Mouse (Mus musculus): ENCODE data around the gene Sirpb1c.
"Not testable (repeated sequence)": the region's sequence is repeated elsewhere in the genome, so short reads cannot be mapped to it uniquely, and the experiment has no call there.

The Sirpb1c gene

DNA sequence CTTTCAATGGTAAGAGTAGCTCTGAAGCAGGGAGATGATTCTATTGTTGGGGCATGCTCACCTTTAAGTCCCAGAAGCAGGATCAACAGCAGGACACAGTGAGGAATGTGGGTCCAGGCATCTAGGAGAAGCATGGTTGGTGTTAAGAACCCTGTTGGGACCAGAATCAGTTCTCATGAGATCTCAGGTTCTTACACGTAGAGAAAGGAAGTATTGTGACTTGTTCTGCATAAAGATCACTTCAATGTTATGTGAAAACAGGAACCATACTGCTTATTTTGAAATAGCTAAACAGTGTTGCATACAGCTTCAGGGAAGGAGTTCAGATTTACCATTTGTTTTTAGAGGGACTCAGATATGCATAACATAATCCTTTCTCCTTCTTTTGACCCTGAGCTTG lies at the start of gene Sirpb1c:
TSS of gene Sirpb1c (minus strand) at position 249 of the 400 bp plus-strand sequence.
- DNase-seq: not testable (repeated sequence)

DNA sequence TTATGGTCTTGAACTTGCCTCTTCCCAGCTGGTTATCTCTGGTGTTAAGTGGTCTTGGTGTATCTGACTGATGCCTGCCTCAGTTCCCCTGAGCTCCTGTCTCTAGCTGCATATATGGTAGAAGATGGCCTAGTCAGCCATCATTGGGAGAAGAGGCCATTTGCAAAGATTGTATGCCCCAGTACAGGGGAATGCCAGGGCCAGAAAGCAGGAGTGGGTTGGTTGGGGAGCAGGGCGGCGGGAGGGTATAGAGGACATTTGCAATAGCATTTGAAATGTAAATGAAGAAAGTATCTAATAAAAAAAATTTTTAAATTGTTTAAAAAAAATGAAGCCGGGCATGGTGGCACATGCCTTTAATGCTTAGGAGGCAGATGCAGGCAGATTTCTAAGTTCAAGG lies 38.1 kb upstream of the Sirpb1c start:
- no peak for DNase-seq

- not testable (repeated sequence) for DNase-seq
Measured at GRCm38 (mm10) chr3:15855773-15856172, 7.4 kb upstream of the Sirpb1c start.

GRCm38 (mm10) chr3:15849922-15850321 lies 1.6 kb upstream of the Sirpb1c start:
- no peak for DNase-seq

DNA sequence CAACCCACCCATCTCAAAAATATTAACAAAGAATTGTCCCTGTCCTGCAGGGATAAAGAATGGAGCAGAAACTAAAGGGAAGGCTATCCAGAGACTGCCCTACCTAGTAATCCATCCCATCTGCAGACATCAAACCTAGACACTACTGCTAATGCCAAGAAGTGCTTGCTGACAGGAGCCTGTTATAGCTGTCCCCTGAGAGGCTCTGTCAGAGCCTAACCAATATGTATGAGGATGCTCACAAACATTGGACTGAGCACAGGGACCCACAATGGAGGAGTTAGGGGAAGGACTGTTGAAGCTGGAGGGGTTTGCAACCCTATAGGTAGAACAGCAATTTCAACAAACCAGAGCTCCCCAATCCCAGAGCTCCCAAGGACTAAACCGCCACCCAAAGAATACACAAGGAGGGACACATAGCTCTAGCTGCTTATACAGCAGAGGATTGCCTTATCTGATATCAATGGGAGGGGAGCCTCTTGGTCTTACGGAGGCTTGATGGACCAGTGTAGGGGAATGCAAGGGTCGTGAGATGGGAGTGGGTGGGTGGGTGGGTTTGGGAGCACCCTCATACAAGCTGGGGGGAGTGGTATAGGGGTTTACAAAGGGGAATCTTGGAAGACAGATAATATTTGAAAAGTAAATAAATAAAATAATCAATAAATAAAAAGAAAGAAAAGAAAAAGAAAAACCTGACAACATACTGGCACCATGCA lies 838 bp downstream of the Sirpb1c start:
- DNase-seq: no peak

GRCm38 (mm10) chr3:15773642-15774041 lies 74.7 kb downstream of the Sirpb1c start:
- DNase-seq: not testable (repeated sequence)

Data from thymus, postnatal 25 days (tissue).